Mouse (Mus musculus) heart, postnatal 0 days (tissue): ENCODE data around the gene Adprm. TPM values are rescaled to one million over a fixed set of nuclear protein-coding genes. Genes with fewer than 3 reads are reported as not detected.
A peak's percentile ranks its signal among the peaks of the same experiment; 100 is the strongest.

Experiments
- ATAC-seq: fragments of 200-750 bp; cut with Nextera tagmentation; 2 replicates; pipeline ENCODE4 v1.8.0; 2017; ENCODE audit warnings: low read depth, moderate number of reproducible peaks, moderate library complexity; ENCODE audit not compliant: insufficient read depth
- DNase-seq: peaks from one replicate; pipeline ENCODE4 v3.0.0-alpha.2; 2016; ENCODE audit warnings: low spot score
- H3K27ac ChIP-seq: fragments of 300-500 bp; sonication (generic); 2 replicates; pipeline ENCODE4 v1.5.1; 2014; ENCODE audit warnings: low read depth, mild to moderate bottlenecking
- H3K27me3 ChIP-seq: fragments of 300-500 bp; sonication (generic); 2 replicates; pipeline ENCODE4 v1.6.1; 2014; ENCODE audit warnings: low read length, mixed read lengths; ENCODE audit not compliant: control insufficient read depth, insufficient read depth
- H3K36me3 ChIP-seq: fragments of 300-500 bp; sonication (generic); replicated peaks from 2 replicates; pipeline ENCODE4 v1.6.1; 2014; ENCODE audit warnings: low read length, mixed read lengths; ENCODE audit not compliant: control insufficient read depth, insufficient read depth
- H3K4me1 ChIP-seq: fragments of 300-500 bp; sonication (generic); 2 replicates; pipeline ENCODE4 v1.6.1; 2014; ENCODE audit warnings: antibody characterized with exemption; ENCODE audit not compliant: control insufficient read depth, insufficient read depth
- H3K4me2 ChIP-seq: fragments of 300-500 bp; sonication (generic); 2 replicates; pipeline ENCODE4 v1.6.1; 2014; ENCODE audit warnings: low read depth, mild to moderate bottlenecking, low read length, moderate library complexity
- H3K4me3 ChIP-seq: fragments of 300-500 bp; sonication (generic); 2 replicates; pipeline ENCODE4 v1.5.1; 2014; ENCODE audit warnings: low read depth, low read length
- H3K9ac ChIP-seq: fragments of 300-500 bp; sonication (generic); replicated peaks from 2 replicates; pipeline ENCODE4 v1.6.1; 2014; ENCODE audit warnings: low read depth, low read length, mixed read lengths
- H3K9me3 ChIP-seq: fragments of 300-500 bp; sonication (generic); replicated peaks from 2 replicates; pipeline ENCODE4 v1.6.1; 2016; ENCODE audit warnings: low read length; ENCODE audit not compliant: control insufficient read depth
- CTCF ChIP-seq: IDR thresholded peaks from 2 replicates; pipeline ENCODE4 v1.5.1; 2016; ENCODE audit warnings: antibody characterized with exemption, control low read depth, low read depth
- EP300 ChIP-seq: IDR thresholded peaks from 2 replicates; pipeline ENCODE4 v1.6.1; 2016; ENCODE audit warnings: antibody characterized with exemption, low read depth
- WGBS: fragments of 180-500 bp; shearing (Covaris S2); extraction: QIAGEN DNeasy Blood & Tissue Kit; methylation state at CpG from one replicate; pipeline ENCODE4 v1.1.7; 2014; 5-methylcytosine and 5-hydroxymethylcytosine counted together
- polyA plus RNA-seq: library from polyadenylated mRNA; unstranded; fragments of >200 nt; fragmentation: Nextera tagmentation; extraction: Ambion mirVana; gene quantifications from 2 replicates; pipeline ENCODE4 v1.2.1, GENCODE M21; 2015
- total RNA-seq: library from RNA; depleted of rRNA; stranded (reverse); fragments of >200 nt; gene quantifications from 2 replicates; pipeline ENCODE4 v1.2.3, GENCODE M21; 2014; ENCODE audit warnings: low replicate concordance

The Adprm gene
- total and polyA plus RNA-seq, 2 experiments from 2014 or later: 4.2 to 15.9 TPM

- peak; percentile 69 for DNase-seq
- TF ChIP-seq CTCF (peak; percentile 82), EP300 (no peak)
- no peak overlapping the region for H3K4me2 ChIP-seq
- H3K27me3 ChIP-seq: peaks cover 44% of the 10 kb centered on the region
- 4% methylated on average over 6 of the region's 6 CpGs for WGBS
- peak; percentile 42; the same call in 1 of the 2 replicates for ATAC-seq
- H3K27ac ChIP-seq: no peak overlapping the region
- H3K9me3 ChIP-seq: no peaks in the 10 kb centered on the region
- no peak overlapping the region for H3K9ac ChIP-seq
- H3K4me3 ChIP-seq: no peak overlapping the region
- no peaks in the 10 kb centered on the region for H3K4me1 ChIP-seq
- H3K36me3 ChIP-seq: no peaks in the 10 kb centered on the region
Measured at GRCm38 (mm10) chr11:67085489-67085888, 33.1 kb upstream of the Adprm start.

- peaks cover 44% of the 10 kb centered on the region for H3K27me3 ChIP-seq
- DNase-seq (no peak), ATAC-seq (no peak)
- no peak overlapping the region for H3K4me2 ChIP-seq
- no peak overlapping the region for H3K4me3 ChIP-seq
- no peaks in the 10 kb centered on the region for H3K36me3 ChIP-seq
- no peak overlapping the region for H3K9ac ChIP-seq
- no peak overlapping the region for H3K27ac ChIP-seq
- TF ChIP-seq CTCF (no peak; the same call in 1 of the 2 replicates), EP300 (no peak)
- no peaks in the 10 kb centered on the region for H3K4me1 ChIP-seq
- no peaks in the 10 kb centered on the region for H3K9me3 ChIP-seq
- 31% methylated on average over 32 of the region's 32 CpGs for WGBS
Measured at GRCm38 (mm10) chr11:67083712-67084340, 31.4 kb upstream of the Adprm start.

GRCm38 (mm10) chr11:67083239-67083638 is 30.8 kb upstream of the Adprm start:
- no peaks in the 10 kb centered on the region for H3K36me3 ChIP-seq
- H3K4me2 ChIP-seq: no peak overlapping the region
- no peak overlapping the region for H3K27ac ChIP-seq
- ATAC-seq: no peak
- no peak overlapping the region for H3K9ac ChIP-seq
- no peak overlapping the region for H3K4me3 ChIP-seq
- TF ChIP-seq EP300: no peak
- no peak for TF ChIP-seq CTCF
- WGBS: 58% methylated on average over 6 of the region's 6 CpGs
- H3K9me3 ChIP-seq: no peaks in the 10 kb centered on the region
- no peak for DNase-seq
- H3K4me1 ChIP-seq: no peaks in the 10 kb centered on the region
- peaks cover 44% of the 10 kb centered on the region for H3K27me3 ChIP-seq

GRCm38 (mm10) chr11:67082793-67083192 is 30.4 kb upstream of the Adprm start:
- no peaks in the 10 kb centered on the region for H3K4me1 ChIP-seq
- H3K4me3 ChIP-seq: no peak overlapping the region
- no peaks in the 10 kb centered on the region for H3K36me3 ChIP-seq
- no peak overlapping the region for H3K9ac ChIP-seq
- no peak overlapping the region for H3K27ac ChIP-seq
- H3K9me3 ChIP-seq: no peaks in the 10 kb centered on the region
- H3K27me3 ChIP-seq: peaks cover 44% of the 10 kb centered on the region
- H3K4me2 ChIP-seq: no peak overlapping the region
- 76% methylated on average over 13 of the region's 13 CpGs for WGBS
- no peak for TF ChIP-seq EP300
- no peak for TF ChIP-seq CTCF
- ATAC-seq (no peak), DNase-seq (no peak)

GRCm38 (mm10) chr11:67082188-67082587 is 29.8 kb upstream of the Adprm start:
- ATAC-seq: no peak
- Histone ChIP-seq H3K27me3 (peaks cover 43% of the 10 kb centered on the region), H3K4me2 (no peak overlapping the region), H3K27ac (no peak overlapping the region), H3K4me3 (no peak overlapping the region), H3K9ac (no peak overlapping the region), H3K9me3 (no peaks in the 10 kb centered on the region), H3K4me1 (no peaks in the 10 kb centered on the region), H3K36me3 (no peaks in the 10 kb centered on the region)
- TF ChIP-seq CTCF (no peak), EP300 (no peak)
- 68% methylated on average over 7 of the region's 7 CpGs for WGBS
- DNase-seq: no peak

- Histone ChIP-seq H3K9ac (no peak overlapping the region), H3K9me3 (no peaks in the 10 kb centered on the region), H3K4me3 (no peak overlapping the region), H3K4me1 (no peaks in the 10 kb centered on the region), H3K36me3 (no peaks in the 10 kb centered on the region), H3K27me3 (peaks cover 38% of the 10 kb centered on the region), H3K4me2 (no peak overlapping the region), H3K27ac (no peak overlapping the region)
- peak; percentile 25 for DNase-seq
- peak; percentile 72 for ATAC-seq
- no peak for TF ChIP-seq CTCF
- no peak for TF ChIP-seq EP300
- WGBS: 7% methylated on average over 9 of the region's 11 CpGs
Measured at GRCm38 (mm10) chr11:67081125-67081649, 28.8 kb upstream of the Adprm start.
